Mouse (Mus musculus) liver, embryonic 15.5 days (tissue): ENCODE data around the gene Slc26a3. TPM values are rescaled to one million over a fixed set of nuclear protein-coding genes. Genes with fewer than 3 reads are reported as not detected.

Source experiments
- ATAC-seq: fragments of 200-750 bp; cut with Nextera tagmentation; 2 replicates; pipeline ENCODE4 v1.8.0; 2017; ENCODE audit warnings: moderate number of reproducible peaks, mild to moderate bottlenecking, moderate library complexity; ENCODE audit not compliant: insufficient read depth
- H3K27ac ChIP-seq: fragments of 300-500 bp; sonication (generic); replicated peaks from 2 replicates; pipeline ENCODE4 v1.5.1; 2015; ENCODE audit warnings: mild to moderate bottlenecking, inconsistent platforms
- H3K27me3 ChIP-seq: fragments of 300-500 bp; sonication (generic); 2 replicates; pipeline ENCODE4 v1.6.1; 2015; ENCODE audit warnings: mild to moderate bottlenecking, inconsistent platforms
- H3K36me3 ChIP-seq: fragments of 300-500 bp; sonication (generic); replicated peaks from 2 replicates; pipeline ENCODE4 v1.6.1; 2015; ENCODE audit warnings: moderate library complexity, mild to moderate bottlenecking, inconsistent platforms
- H3K4me1 ChIP-seq: fragments of 300-500 bp; sonication (generic); replicated peaks from 2 replicates; pipeline ENCODE4 v1.6.1; 2015; ENCODE audit warnings: inconsistent platforms
- H3K4me2 ChIP-seq: fragments of 300-500 bp; sonication (generic); 2 replicates; pipeline ENCODE4 v1.6.1; 2015; ENCODE audit warnings: moderate library complexity, mild to moderate bottlenecking, inconsistent platforms
- H3K4me3 ChIP-seq: fragments of 300-500 bp; sonication (generic); replicated peaks from 2 replicates; pipeline ENCODE4 v1.5.1; 2015; ENCODE audit warnings: mild to moderate bottlenecking, inconsistent platforms
- H3K9ac ChIP-seq: fragments of 300-500 bp; sonication (generic); 2 replicates; pipeline ENCODE4 v1.6.1; 2015; ENCODE audit warnings: moderate library complexity, mild to moderate bottlenecking, inconsistent platforms
- H3K9me3 ChIP-seq: fragments of 300-500 bp; sonication (generic); replicated peaks from 2 replicates; pipeline ENCODE4 v1.6.1; 2016; ENCODE audit warnings: inconsistent platforms
- WGBS: fragments of 180-500 bp; shearing (Covaris S2); methylation state at CpG from one replicate; pipeline ENCODE4 v1.1.7; 2015; ENCODE audit warnings: mixed read lengths; ENCODE audit not compliant: insufficient replicate concordance; 5-methylcytosine and 5-hydroxymethylcytosine counted together
- polyA plus RNA-seq: library from polyadenylated mRNA; unstranded; fragments of >200 nt; fragmentation: Nextera tagmentation; extraction: Ambion mirVana; gene quantifications from 2 replicates; pipeline ENCODE4 v1.2.1, GENCODE M21; 2015

Gene Slc26a3
- polyA plus RNA-seq, 1 experiment from 2014 or later = 0.03 TPM

DNA sequence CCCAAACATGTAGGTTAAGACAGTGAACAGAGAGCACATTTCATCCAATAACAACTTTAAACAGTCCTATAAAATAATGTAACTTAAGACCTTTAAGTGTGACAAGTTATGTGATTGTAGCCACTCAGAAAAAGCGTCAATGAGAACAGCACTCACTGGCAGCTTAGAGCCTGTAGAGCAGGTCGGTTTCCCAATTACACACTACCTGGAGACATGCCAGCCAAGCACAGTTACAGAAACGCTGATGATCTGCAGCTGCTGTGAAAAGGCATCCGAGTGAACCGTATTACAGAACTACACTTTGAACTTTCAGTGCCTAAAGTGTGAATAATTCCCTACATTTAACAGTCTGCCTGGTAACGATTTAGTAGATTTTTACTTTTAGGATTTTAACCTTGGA, 95.8 kb downstream of the Slc26a3 start:
- H3K9ac ChIP-seq = no peak overlapping the region
- no peaks in the 10 kb centered on the region for H3K27me3 ChIP-seq
- peaks cover 44% of the 10 kb centered on the region for H3K36me3 ChIP-seq
- H3K9me3 ChIP-seq = no peaks in the 10 kb centered on the region
- no peak overlapping the region for H3K27ac ChIP-seq
- ATAC-seq = no peak
- H3K4me3 ChIP-seq = no peak overlapping the region
- 79% methylated on average over 6 of the region's 6 CpGs for WGBS
- no peak overlapping the region for H3K4me2 ChIP-seq
- H3K4me1 ChIP-seq = no peaks in the 10 kb centered on the region

DNA sequence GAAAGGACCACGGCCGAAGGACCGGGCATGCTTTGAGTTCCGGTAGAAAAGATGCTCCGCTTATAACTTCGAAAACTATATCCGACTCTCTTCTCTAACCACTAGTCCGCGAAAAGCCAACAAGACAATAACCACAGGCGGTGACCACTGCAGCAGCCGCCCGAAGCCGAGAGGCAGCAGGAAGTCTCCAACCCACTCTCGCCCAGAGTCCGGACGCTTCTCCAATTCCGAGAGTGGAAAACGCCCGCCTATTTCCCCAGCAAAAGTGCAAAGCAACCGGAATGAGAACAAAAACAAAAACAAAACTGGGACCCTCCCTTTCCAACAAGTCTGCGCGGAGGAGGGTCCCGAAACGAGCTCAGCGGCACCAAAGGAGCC, 108.3 kb downstream of the Slc26a3 start:
- no peak for ATAC-seq
- peak overlapping the region; percentile 84 for H3K4me2 ChIP-seq
- peaks cover 22% of the 10 kb centered on the region for H3K4me1 ChIP-seq
- peak overlapping the region; percentile 93 for H3K4me3 ChIP-seq
- peaks cover 6% of the 10 kb centered on the region for H3K36me3 ChIP-seq
- WGBS = under 1% methylated on average over 25 of the region's 25 CpGs
- H3K27me3 ChIP-seq = no peaks in the 10 kb centered on the region
- H3K9ac ChIP-seq = peak overlapping the region; percentile 94
- H3K27ac ChIP-seq = peak overlapping the region; percentile 84
- H3K9me3 ChIP-seq = no peaks in the 10 kb centered on the region

DNA sequence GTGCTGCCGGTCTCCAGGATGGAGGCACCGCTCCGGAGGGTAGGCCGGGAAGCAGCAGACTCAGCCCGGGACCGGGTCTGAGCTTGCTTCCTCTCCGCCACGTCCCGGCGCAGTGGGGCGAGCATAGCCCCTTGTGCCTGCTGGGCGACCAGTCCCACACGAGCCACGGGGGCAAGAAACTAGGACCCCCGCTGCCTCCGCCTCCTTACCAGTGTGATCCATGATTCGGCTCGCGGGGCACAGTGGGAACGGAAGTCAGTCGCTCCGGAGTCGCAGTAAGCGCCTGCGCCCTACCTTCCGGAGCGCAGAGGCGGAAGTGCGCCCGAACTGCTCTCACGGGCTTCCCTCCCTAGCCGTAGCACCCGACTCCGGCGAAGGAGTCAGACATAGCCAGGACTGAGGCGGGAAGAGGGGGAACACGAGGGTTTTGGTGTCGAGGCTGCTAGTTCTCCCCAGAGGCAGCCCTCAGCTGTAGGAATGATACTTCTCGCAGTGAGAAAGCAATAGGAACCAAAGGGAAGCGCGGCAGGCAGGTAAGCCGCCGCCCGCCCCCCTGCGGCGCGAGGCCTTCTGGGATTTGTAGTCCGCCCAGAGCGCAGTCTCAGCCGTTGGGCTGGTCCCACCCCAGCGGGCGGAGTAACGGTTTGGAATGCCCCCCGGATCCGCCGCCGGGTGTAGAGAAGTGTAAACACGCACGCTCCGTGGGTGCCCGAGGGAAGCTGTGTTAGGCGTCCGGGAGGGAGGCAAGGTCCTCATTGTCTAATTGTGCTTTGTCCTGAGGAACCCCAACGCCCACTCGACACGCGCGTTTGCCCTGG, 108.9 kb downstream of the Slc26a3 start, which contains the start of gene Cbll1:
Cbll1 (minus strand) TSS at position 303 of the 818 bp plus-strand sequence.
- peak; percentile 99 for ATAC-seq
- Histone ChIP-seq H3K4me3 (peak within 1 kb of the TSS; percentile 93), H3K9me3 (no peaks in the 10 kb centered on the region), H3K4me2 (peak within 1 kb of the TSS; percentile 84), H3K27me3 (no peaks in the 10 kb centered on the region), H3K4me1 (peaks cover 22% of the 10 kb centered on the region), H3K36me3 (peaks cover under 1% of the 10 kb centered on the region; the same call in 1 of the 2 replicates), H3K27ac (peak within 1 kb of the TSS; percentile 84), H3K9ac (peak within 1 kb of the TSS; percentile 94)
- under 1% methylated on average over 68 of the region's 68 CpGs for WGBS

DNA sequence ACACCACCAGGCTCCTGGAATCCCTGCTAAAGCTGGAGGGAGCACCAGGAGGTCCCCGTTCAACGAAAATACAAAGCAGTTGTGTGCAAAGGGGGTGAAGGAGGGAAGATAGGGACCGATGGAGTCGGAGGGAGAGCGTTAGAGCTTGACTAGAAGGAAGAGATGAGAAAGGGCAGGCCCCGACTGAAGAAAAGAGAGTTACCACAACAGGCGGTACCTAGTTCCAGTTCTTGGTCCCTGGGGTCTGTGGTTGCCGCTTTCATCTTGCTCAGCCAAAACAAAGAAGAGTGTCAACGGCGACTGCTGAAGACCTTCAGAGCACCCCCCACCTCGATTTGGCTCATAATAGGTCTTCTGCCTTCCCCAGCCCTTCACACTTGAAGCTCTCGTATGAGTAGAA, 109.5 kb downstream of the Slc26a3 start:
- peak overlapping the region; percentile 94 for H3K9ac ChIP-seq
- no peaks in the 10 kb centered on the region for H3K9me3 ChIP-seq
- 10% methylated on average over 12 of the region's 12 CpGs for WGBS
- H3K36me3 ChIP-seq = no peaks in the 10 kb centered on the region
- peak overlapping the region; percentile 93 for H3K4me3 ChIP-seq
- ATAC-seq = peak; percentile 3; the same call in 1 of the 2 replicates
- H3K4me2 ChIP-seq = peak overlapping the region; percentile 84
- H3K4me1 ChIP-seq = peaks cover 22% of the 10 kb centered on the region
- no peaks in the 10 kb centered on the region for H3K27me3 ChIP-seq
- peak overlapping the region; percentile 84 for H3K27ac ChIP-seq

DNA sequence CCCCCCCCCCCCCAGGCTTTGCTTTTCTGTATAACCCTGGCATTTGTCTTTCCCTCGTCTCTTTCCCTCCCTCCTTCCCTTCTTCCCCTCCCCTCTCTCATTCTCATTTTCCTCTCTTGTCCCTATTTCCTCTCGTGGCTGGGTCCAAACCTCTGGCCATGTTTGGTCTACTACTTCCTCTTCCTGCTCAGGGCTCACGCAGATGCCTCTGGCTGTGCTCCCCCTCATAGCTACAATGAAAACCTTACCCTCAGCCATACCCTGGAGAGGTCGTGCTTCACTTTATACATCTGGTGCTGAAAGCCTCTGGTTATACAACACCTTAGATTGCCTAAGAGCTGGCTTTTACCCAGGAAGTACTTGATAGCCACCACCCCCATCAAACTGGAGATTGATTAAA, 110.6 kb downstream of the Slc26a3 start:
- Histone ChIP-seq H3K9ac (no peak overlapping the region), H3K4me2 (no peak overlapping the region), H3K4me1 (peaks cover 22% of the 10 kb centered on the region), H3K4me3 (no peak overlapping the region), H3K36me3 (no peaks in the 10 kb centered on the region), H3K9me3 (no peaks in the 10 kb centered on the region), H3K27ac (no peak overlapping the region), H3K27me3 (0 out of 2 replicates have a peak, but pooled peaks cover 4% of the 10 kb centered on the region)
- no peak for ATAC-seq
- 26% methylated on average over 4 of the region's 4 CpGs for WGBS

DNA sequence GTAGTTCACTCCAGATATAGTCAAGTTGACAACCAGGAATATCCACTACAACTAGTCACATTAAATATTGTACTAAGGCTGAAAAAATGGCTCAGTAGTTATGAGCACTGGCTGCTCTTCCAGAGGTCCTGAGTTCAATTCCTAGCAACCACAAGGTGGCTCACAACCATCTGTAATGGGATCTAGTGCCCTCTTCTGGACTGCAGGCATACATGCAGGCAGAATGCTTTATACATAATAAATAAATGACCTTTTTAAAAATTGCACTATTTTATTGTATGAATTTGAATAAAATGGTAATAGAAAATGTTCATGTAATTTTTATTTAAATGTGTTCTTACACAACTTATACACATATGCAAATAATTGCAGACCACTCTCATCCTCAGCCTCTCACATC, 112.5 kb downstream of the Slc26a3 start:
- peaks cover 12% of the 10 kb centered on the region for H3K4me1 ChIP-seq
- ATAC-seq = no peak
- 0 out of 2 replicates have a peak, but pooled peaks cover 4% of the 10 kb centered on the region for H3K27me3 ChIP-seq
- H3K9ac ChIP-seq = no peak overlapping the region
- no peak overlapping the region for H3K4me2 ChIP-seq
- no peaks in the 10 kb centered on the region for H3K36me3 ChIP-seq
- no peak overlapping the region for H3K27ac ChIP-seq
- no peak overlapping the region for H3K4me3 ChIP-seq
- no peaks in the 10 kb centered on the region for H3K9me3 ChIP-seq

DNA sequence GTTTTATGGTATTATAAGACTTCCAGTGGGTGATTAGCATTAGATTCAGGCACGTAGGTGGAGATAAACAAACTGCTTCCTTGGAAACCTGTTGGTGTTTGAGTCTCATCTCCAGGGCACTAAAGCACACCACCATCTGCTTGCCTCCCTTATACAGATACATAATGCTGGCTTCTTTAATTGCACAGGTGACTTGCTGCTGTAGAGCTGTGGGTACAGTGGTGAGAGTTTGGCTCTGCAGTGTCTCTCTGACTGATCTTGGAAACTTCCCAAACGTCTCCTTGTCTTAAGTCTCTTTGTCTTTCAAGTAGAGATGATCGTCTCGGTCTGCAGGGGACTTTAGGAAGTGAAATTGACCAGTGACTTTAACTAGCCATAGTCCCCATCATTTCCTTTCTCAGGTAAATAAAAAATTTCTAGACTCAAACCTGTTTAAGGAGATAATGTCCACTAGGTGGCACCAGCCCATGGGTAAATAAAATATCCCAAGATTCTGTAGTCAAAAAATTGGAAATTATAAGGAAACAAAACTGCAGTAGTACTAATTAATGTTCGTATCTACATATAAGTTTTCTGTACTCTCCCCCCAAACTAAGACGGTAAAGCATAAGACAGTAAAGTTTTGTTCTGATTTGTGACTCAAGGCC, 117.2 kb downstream of the Slc26a3 start:
- Histone ChIP-seq H3K4me2 (no peak overlapping the region), H3K27ac (no peak overlapping the region), H3K4me3 (no peak overlapping the region), H3K4me1 (no peaks in the 10 kb centered on the region), H3K9me3 (no peaks in the 10 kb centered on the region), H3K9ac (no peak overlapping the region), H3K27me3 (0 out of 2 replicates have a peak, but pooled peaks cover 4% of the 10 kb centered on the region), H3K36me3 (no peaks in the 10 kb centered on the region)
- ATAC-seq = no peak
- 33% methylated on average over 6 of the region's 6 CpGs for WGBS

DNA sequence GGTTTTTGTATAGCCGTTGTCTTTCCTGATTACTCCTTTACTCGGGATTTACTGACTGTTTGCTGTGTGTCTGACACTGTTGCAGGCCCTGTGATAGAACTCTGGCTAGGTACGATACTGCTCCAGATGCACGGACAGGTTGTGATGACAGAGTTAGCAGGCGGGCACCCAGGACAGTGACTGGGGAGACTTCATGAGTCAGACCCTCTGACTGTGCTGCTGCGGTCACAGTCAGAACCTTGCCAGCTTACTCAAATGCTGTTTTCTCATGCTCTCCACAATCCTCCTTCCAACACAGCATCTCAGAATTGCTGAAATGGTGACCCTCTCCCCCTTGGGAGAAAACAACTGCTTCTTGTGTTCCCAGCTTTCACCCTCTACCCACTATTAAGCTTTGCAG, 117.8 kb downstream of the Slc26a3 start:
- Histone ChIP-seq H3K9me3 (no peaks in the 10 kb centered on the region), H3K4me2 (no peak overlapping the region), H3K27ac (no peak overlapping the region), H3K27me3 (0 out of 2 replicates have a peak, but pooled peaks cover 4% of the 10 kb centered on the region), H3K36me3 (no peaks in the 10 kb centered on the region), H3K4me3 (no peak overlapping the region), H3K9ac (no peak overlapping the region), H3K4me1 (no peaks in the 10 kb centered on the region)
- no peak for ATAC-seq
- WGBS = 64% methylated on average over 6 of the region's 6 CpGs

DNA sequence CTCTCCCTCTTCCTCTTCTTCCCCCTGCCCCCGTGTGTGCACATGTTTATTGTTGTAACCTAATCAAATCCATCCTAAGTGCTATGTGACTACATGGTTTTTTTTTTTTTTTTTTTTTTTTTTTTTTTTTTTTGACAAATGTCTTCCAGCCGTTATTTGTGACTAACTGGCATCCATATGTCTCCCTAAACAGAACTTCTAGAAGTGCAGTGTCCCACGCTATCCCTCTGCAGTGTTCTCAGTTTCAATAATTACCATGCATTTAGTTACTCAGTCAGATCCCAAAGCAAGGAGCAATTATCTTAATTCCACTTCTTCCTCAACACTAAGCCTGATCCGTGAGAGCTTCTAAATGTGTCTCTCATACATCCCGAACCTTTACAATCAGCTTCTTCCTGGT, 120.5 kb downstream of the Slc26a3 start:
- no peak overlapping the region for H3K4me3 ChIP-seq
- no peaks in the 10 kb centered on the region for H3K9me3 ChIP-seq
- H3K27me3 ChIP-seq = no peaks in the 10 kb centered on the region
- ATAC-seq = no peak
- no peak overlapping the region for H3K4me2 ChIP-seq
- H3K4me1 ChIP-seq = no peaks in the 10 kb centered on the region
- H3K27ac ChIP-seq = no peak overlapping the region
- H3K36me3 ChIP-seq = no peaks in the 10 kb centered on the region
- 47% methylated on average over 5 of the region's 5 CpGs for WGBS
- no peak overlapping the region for H3K9ac ChIP-seq

DNA sequence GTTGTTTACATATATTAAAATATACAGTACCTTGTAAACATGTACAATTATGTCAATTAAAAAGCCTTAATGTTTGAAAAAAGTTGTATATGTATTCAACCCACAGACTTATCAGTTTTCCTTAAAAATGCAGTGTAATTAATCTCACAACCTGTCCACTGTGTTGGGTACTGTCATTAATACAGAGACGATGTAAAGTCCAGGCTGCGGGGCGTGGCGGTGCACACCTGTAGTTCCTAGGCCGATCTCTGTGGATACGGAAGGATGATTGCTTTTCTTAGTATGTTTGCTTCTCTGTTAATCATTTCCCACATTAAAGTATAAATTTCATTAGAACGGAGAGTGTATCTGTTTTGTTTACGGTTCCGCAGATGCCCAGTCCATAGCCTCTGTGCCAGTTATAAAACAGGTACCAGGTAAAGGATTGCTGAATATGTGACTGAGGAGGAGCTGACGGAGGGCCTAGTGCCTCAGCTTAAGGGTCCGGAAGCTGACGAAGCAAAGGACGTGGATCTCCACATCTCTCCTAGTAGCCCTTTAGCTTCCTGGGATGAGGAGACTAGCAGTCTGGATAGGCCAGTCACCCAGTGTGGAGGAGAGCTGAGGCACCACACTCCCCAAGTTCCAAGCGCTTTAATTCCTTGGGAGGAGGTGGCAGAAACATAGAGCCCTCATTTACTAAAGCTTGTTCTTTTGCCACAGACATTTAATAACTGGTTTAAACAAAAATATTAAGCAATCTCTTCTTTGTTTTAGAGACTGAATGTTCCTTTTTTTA, 122.2 kb downstream of the Slc26a3 start:
- Histone ChIP-seq H3K27me3 (no peaks in the 10 kb centered on the region), H3K4me2 (no peak overlapping the region), H3K4me3 (no peak overlapping the region), H3K9me3 (no peaks in the 10 kb centered on the region), H3K27ac (no peak overlapping the region), H3K9ac (no peak overlapping the region), H3K4me1 (no peaks in the 10 kb centered on the region), H3K36me3 (no peaks in the 10 kb centered on the region)
- ATAC-seq = no peak
- 79% methylated on average over 14 of the region's 14 CpGs for WGBS
